Mouse (Mus musculus) spleen, adult 2 months (tissue): ENCODE data around the gene Slc36a3.

ENCODE experiments used
- CTCF ChIP-seq: fragments of 200-500 bp; IDR thresholded peaks from 2 replicates; pipeline ENCODE4 v1.5.1; 2011; ENCODE audit warnings: mild to moderate bottlenecking, inconsistent platforms; ENCODE audit not compliant: insufficient read depth, insufficient read length, insufficient replicate concordance; ENCODE audit errors: extremely low read depth
- POLR2A ChIP-seq: fragments of 200-500 bp; IDR thresholded peaks from 2 replicates; pipeline ENCODE4 v1.6.1; 2011; ENCODE audit warnings: low read depth, low read length, inconsistent platforms

DNA sequence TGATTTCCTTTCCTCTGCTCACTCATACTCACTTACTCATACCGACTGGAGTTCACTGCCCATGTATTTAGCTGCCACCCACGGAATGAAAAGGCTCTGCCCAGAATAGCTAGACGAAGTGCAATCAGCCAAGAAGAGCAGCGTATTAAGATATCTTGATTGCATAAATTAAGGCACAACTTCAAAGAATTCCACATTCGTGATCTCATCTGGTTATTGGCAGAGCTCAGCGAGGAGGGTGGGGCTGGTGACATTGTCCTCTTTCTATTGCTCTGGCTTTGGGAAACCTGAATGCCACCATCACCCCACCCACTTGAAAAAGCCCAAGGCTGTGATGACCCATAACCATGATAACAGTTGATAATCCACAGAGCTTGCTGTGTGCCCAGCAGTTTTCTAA lies 23.6 kb downstream of the Slc36a3 start:
- TF ChIP-seq CTCF (no peak), POLR2A (no peak)
